Comparison of ENCODE assay signal across 10 mouse cellular contexts in genomic region chr15:103453551-103454218, GRCm38 (mm10). TPM values are rescaled to one million over a fixed set of nuclear protein-coding genes. Genes with fewer than 3 reads are reported as not detected.
DNase-seq lines count a peak whose midpoint lies in the region; ATAC-seq and TF ChIP-seq lines count a peak whose summit lies in the region.
"Had no signal": no experiment of that assay in that cellular context is flagged by ENCODE, and none has a peak within 500 bp of the region (broad histone marks: within the 10 kb centered on the region; RNA-seq: fewer than 3 reads in every experiment).

TSS of gene Nckap1l (plus strand) at chr15:103453794.

- no peak for TF ChIP-seq POLR2A in testis, adult 2 months (IDR thresholded peaks at IDR 0.05; ENCODE audit: control insufficient read depth, low read depth, low read length)

- WGBS in forebrain, embryonic 12.5 days = 89% methylated on average over 13 of the region's 13 CpGs

- no peak for ATAC-seq in forebrain, embryonic 12.5 days (ENCODE audit: low FRiP score)

- H3K9ac ChIP-seq in forebrain, embryonic 12.5 days = no peak within 1 kb of the TSS
- H3K9ac ChIP-seq: embryonic facial prominence, embryonic 13.5 days; limb, embryonic 13.5 days had no signal

- H3K27ac ChIP-seq in testis, adult 2 months (ENCODE audit: control insufficient read depth, insufficient read depth, low read depth, low read length) = no peak within 1 kb of the TSS
- no peak within 1 kb of the TSS for H3K27ac ChIP-seq in forebrain, embryonic 12.5 days
- H3K27ac ChIP-seq: embryonic facial prominence, embryonic 13.5 days; limb, embryonic 13.5 days had no signal

- H3K4me1 ChIP-seq in testis, adult 2 months (ENCODE audit: control insufficient read depth, insufficient read depth, low read length) = no peaks in the 10 kb centered on the region
- no peaks in the 10 kb centered on the region for H3K4me1 ChIP-seq in forebrain, embryonic 12.5 days
- H3K4me1 ChIP-seq: embryonic facial prominence, embryonic 13.5 days; limb, embryonic 13.5 days had no signal

- H3K4me3 ChIP-seq in testis, adult 2 months (ENCODE audit: control insufficient read depth, low read depth, low read length) = no peak within 1 kb of the TSS
- no peak within 1 kb of the TSS for H3K4me3 ChIP-seq in forebrain, embryonic 12.5 days (replicated peaks)
- H3K4me3 ChIP-seq: embryonic facial prominence, embryonic 13.5 days; limb, embryonic 13.5 days had no signal

- no peaks in the 10 kb centered on the region for H3K36me3 ChIP-seq in testis, adult 2 months (ENCODE audit: control insufficient read depth, insufficient read depth, low read length)
- no peaks in the 10 kb centered on the region for H3K36me3 ChIP-seq in forebrain, embryonic 12.5 days (replicated peaks)
- H3K36me3 ChIP-seq: embryonic facial prominence, embryonic 13.5 days; limb, embryonic 13.5 days had no signal

- no peaks in the 10 kb centered on the region for H3K9me3 ChIP-seq in forebrain, embryonic 12.5 days
- H3K9me3 ChIP-seq: embryonic facial prominence, embryonic 13.5 days; limb, embryonic 13.5 days had no signal

- no peaks in the 10 kb centered on the region for H3K27me3 ChIP-seq in testis, adult 2 months (ENCODE audit: control insufficient read depth, insufficient read depth, low read length)
- no peaks in the 10 kb centered on the region for H3K27me3 ChIP-seq in forebrain, embryonic 12.5 days
- H3K27me3 ChIP-seq: embryonic facial prominence, embryonic 13.5 days; limb, embryonic 13.5 days had no signal

- TF ChIP-seq CTCF in testis, adult 2 months (IDR thresholded peaks at IDR 0.05; ENCODE audit: control insufficient read depth, insufficient read depth, insufficient replicate concordance, low read depth, low read length) = no peak

- H3K4me2 ChIP-seq in forebrain, embryonic 12.5 days = no peak within 1 kb of the TSS
- H3K4me2 ChIP-seq: embryonic facial prominence, embryonic 13.5 days; limb, embryonic 13.5 days had no signal

- DNase-seq in testis, postnatal 10 days (ENCODE audit: low spot score) = no peak
- DNase-seq in c-Kit-positive CD71-positive TER-119-positive erythroid progenitor cells, embryonic 14.5 days (ENCODE audit: low spot score) = peak; percentile 18
- DNase-seq in layer of hippocampus, adult 9-11 months = peak; percentile 88
- peak; percentile 80 to 85 for DNase-seq in monocyte, adult 2 months (ENCODE audit: low read depth in 1 of 2, low spot score in 2 of 2)
- DNase-seq in MN1 (ENCODE audit: low spot score) = no peak
- DNase-seq in cerebellum, adult 9-11 months = no peak

RNA-seq across cellular contexts. Expression of gene Nckap1l, which starts in this region (rescaled TPM):
- 58.5 and 61.5 TPM in 2 replicates for polyA plus RNA-seq in testis, adult 2 months (2012; rRNA removed)
- polyA plus RNA-seq in forebrain, embryonic 12.5 days (2016; fragmentation: Nextera tagmentation; extraction: Ambion mirVana) = 1.2 and 1.6 TPM in 2 replicates

Comparison
In these comparisons a context has a peak if more than half of its experiments do, and no peak if none do; other contexts are left out.
1. RNA of gene Nckap1l (polyA plus RNA-seq): 58.5 to 61.5 TPM in testis, adult 2 months; 1.2 to 1.6 TPM in forebrain, embryonic 12.5 days; every median in the first group is over 10 times any median in the second.
2. DNase-seq: peak in c-Kit-positive CD71-positive TER-119-positive erythroid progenitor cells, embryonic 14.5 days (single experiment), layer of hippocampus, adult 9-11 months (single experiment) and monocyte, adult 2 months (2 of 2); none in testis, postnatal 10 days (single experiment), MN1 (single experiment) and cerebellum, adult 9-11 months (single experiment).